Mouse (Mus musculus) gastrocnemius, postnatal 25 days (tissue): ENCODE results near the gene Adamts9. TPM values are rescaled to one million over a fixed set of nuclear protein-coding genes. Genes with fewer than 3 reads are reported as not detected.

Experiments used
- DNase-seq: peaks from one replicate; pipeline ENCODE4 v3.0.0; 2022
- long read RNA-seq, 2 experiments: library from polyadenylated mRNA; stranded (forward); transcript quantifications; one replicate each; pipeline ENCODE4 v2.0.0; 2021
- total RNA-seq, 2 experiments: library from RNA; stranded (reverse); gene quantifications; 1 replicate in 1 of 2; 2 replicates in 1 of 2; pipeline ENCODE4 v1.2.3; 2021

Gene Adamts9
- total RNA-seq: 1 to 10 TPM; 7.8 to 8.3 TPM
- long read RNA-seq, experiment 1, partial matches to known transcripts: 0 of 1 reads
- long read RNA-seq, experiment 1, other reads (novel, unspliced or antisense): 1 of 1 reads
- long read RNA-seq, experiment 2, partial matches to known transcripts: 1 of 1 reads
- long read RNA-seq, experiment 2, other reads (novel, unspliced or antisense): 0 of 1 reads

DNA sequence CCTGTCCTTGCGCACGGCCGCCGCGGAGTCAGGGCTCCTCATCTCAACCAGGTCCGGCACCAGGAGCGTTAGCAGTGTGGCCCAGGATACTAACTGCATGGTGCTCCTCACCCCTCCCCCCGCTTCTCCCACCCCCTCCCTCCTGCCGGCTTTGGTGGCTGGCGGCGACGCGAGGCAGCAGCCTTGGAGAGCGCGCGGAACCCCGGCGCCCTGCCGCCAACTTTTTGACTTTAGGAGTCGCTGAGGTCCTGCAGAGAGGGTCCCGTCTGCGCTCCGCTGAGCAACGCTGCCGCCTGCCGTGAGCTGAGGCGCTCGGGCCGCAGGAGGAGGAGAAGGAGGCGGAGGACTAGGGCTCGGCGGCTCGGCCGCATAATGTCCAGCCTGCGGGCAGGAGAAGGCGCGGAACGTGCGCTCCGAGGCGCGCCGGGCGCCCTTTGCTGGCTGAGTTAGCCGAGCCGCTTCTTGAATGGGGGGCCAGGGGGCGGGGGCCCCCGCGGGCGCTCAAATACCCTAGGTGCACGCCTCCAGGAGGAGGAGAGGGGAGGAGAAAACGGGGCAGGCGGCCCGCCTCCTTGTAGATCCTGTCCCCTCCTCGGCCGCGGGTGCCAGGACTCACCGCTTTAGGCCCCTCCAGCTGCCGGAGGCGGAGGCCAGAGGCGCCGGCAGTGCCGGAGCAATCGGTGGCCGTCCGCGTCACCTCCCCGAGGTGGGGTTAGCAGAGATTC, at the start of gene Adamts9:
Gene Adamts9, minus strand, starts transcription at position 436 of the 725 bp plus-strand sequence.
- peak; percentile 93 for DNase-seq

DNA sequence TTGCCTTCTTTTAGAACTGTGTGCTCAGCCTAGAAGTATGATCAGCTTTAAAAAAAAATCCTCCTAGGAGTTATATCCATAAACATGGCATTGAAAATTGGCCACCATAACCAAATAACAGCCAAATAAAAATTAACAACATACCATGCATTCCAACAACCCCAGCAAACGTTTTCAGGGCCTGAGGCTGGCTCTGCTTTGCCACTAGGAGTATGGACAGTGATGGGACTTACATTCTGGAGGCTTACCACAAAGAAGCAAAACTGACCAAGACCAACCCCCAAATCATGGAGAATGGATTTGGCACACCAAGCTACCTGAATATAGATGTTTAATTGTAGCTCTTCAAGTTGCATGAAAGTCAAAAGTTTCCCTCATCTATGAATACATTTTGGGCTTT, 48.3 kb upstream of the Adamts9 start:
- DNase-seq: no peak

DNA sequence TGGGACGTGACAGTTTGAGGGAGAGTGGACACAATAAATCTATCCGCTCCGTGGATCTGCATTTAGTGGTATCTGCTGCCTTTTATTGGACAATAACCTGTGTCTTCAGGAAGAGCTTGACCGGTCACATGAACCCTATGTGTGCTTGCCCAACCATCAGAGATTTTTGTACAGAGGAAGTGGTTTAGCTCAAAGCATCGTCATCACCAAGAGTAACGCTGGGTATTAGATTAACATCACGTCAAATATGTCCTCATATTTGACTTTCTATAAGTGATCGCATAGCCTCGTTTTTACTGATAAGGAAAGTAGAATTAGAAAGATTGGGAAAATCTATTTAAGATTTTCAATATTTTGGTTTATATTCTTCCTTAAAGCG, 45.3 kb upstream of the Adamts9 start:
- DNase-seq: no peak

DNA sequence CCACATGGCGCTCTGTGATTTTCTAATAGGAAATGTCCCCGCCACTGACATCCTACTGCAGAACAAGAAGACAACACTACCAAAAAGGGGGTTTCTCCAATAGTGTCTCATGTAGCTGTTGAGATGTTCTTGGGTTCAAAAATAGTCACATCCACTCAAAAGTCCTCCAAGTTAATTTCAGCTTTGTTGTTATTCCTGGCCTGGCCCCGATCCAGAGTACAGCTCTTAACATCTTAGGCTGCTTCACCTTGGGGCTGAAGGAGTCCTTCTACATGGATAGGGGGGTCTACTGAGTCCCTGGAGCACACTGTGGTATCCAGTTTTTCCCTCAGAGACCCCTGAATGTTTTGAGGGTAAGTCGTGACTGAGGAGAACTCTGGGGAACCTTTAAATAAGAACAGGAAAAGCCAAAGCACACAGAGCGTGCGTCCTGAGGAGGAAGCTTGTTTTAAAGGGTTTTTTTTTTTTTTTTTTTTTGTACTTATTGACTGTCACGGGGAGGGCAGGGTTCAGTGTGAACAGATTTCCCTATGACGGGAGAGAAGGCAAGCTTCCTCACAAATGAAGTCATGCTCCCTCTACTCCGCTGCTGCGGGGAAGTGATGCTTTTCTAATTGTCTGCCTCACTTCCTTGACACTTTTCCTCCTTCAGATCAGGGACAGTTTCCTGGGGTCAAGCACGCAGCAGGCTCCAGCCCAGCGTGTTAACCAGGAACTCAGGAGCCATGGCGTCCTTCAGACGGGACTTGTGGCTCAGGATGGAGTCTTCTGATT, 44.7 kb upstream of the Adamts9 start:
- DNase-seq: no peak

DNA sequence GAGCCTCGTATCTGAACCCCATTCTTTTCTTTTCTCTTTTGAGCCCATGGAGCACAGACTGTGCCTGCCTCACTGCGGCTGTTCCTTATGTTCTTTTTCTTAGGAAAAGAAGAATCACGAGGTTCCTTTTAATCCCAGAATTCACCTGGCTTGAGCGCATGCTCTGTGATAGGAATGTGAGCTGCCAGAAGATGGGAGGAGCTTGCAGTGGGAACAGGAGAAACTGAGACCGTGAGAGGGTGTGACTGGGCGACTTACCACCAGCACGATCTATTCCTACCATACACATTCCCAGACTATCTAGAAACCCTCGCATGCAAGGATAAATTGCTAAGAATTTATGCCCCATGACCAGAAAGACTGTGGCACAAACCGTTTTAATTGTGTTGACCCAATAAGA, 44.1 kb upstream of the Adamts9 start:
- DNase-seq: no peak

DNA sequence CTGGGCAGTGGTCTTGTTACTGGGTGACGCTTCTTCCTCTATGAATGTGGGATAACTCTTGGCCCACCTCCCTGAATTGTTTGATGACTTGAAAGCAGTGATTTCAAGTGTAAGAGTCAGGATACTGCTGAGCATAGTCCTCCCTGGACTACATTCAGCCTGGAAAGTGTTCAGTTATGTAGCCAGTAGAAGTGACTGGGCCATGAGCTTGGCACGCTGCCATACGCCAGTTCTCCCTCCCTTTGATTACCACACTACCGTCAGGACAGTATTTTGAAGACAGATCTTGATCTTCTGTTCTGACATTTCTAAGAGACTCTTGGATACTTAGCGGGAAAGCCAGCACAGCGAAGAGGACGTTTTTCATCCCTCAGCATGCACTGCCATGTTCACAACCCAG, 40.1 kb upstream of the Adamts9 start:
- no peak for DNase-seq

DNA sequence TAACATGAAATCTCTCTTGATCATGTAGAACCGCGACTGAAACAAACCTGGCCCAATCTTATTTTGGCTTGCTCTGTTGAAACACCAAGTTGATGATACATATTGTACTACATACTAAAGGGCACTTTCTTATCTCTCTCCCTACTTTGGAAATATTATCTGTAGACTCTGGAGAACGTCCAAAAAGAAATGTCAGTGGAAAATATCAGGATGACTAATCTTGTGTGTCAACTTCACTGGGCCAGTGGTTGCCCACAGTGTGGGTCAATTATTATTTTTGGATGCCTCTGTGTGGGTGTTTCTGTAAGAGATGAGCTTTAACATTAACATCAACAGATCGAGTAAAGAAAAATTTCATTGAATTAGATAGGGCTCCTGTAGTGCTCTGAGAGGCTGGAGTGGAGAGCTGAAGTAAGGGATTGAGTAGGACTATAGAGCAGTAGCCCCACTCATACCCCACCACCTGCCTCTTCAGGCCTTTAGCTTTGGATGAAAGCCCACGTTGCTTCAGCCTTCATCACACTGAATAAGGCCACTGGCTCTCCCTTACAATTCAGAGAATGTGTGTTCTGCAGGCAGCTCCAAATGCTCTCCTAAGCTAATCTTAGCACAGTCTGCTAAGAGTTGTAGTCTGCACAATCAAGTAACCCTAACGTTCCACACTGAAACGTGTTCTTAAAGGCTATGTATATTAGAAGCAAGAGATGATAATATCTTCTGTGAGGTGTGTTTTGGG, 38.3 kb upstream of the Adamts9 start:
- DNase-seq: no peak

DNA sequence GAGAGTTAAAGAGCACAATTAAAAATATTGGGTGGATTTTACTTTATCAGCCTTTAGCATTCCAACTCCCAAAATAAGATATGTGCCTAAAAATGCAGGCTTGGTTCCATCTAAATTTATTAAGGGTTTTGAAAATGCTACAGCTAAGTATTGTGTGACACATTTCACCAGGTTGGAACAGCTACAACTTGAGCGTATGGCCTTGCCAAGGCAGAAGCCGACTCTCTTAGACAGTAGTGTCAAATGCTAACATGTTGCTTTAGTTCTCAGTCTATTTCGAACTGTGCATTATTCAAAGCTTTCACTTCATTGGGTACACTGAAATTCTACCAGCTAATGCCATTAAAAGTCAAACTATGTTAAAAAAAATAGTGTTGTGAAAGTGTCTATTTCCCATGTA, 30.0 kb upstream of the Adamts9 start:
- no peak for DNase-seq

DNA sequence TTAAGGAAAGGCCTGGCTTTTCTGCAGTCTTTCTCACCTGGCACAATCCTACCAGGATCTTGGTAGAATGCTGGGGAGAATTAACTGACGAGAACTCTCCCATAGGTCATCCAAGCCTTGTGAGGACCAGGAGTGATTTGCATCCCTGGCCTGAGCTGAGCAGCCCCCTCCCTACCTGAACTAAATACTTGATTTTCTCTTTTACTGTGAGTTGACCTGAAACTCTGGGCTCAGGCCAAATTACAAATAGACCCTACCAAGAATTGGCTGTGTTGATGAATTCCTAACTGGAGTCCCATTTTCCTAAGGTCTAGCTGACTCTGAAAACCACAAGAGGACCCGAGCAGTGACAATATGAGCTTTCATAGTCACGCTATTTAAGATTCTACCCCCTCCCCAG, 25.4 kb upstream of the Adamts9 start:
- no peak for DNase-seq

DNA sequence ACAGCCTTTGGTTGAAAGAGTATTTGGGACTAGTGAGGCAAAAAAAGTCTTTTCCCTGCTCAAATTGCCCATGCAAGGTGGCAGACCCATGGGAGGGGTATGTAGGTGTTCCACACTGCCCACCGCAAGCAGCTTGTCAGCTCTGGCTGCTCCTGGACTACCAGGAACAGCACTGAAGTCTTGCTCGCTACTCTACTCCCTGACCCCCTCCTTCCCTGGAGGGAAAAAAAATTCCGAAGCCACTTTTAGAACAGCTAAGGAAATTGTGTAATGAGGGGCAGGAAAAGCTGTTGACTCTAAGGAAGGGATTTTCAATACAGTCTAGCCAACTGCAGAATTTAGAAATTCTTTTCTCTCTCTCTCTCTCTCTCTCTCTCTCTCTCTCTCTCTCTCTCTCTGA, 24.9 kb upstream of the Adamts9 start:
- DNase-seq: no peak

DNA sequence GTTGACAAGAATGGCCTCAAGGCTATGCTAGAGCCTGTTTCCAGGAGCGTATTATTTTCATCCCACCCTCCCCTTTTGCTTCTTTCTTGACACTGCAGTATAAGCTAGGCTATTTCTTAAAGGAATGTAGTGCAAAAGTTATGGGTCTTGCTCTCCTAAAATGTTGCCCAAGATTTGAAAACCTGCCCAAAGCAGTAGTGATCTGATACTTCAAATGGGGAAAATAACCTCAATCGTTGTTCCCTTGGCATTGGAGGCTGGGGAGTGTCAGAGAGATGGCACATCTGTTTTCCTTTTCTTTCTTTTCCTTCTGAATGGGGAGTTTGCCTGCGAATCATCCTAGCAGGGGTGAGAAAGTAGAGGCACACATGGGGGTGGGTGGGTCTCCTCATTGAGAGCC, 19.7 kb upstream of the Adamts9 start:
- no peak for DNase-seq

DNA sequence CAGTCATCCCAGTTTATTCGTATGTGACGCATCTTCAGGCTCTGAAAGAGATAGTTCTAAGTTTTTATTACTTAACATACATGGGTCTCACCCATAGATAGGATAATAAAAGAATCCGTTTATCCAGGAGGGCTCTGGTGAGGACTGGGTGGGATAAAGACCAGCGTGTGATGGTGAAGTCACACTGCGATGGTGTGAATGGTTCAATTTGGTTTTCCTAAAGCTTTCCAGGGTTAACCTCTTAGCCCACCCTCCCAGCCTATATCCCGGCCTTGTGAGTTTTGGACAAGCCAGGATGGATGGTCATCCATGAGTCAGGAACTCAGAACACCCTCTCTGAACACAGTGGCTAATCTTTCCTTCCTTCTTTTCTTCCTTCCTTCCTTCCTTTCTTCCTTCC, 17.7 kb upstream of the Adamts9 start:
- no peak for DNase-seq

DNA sequence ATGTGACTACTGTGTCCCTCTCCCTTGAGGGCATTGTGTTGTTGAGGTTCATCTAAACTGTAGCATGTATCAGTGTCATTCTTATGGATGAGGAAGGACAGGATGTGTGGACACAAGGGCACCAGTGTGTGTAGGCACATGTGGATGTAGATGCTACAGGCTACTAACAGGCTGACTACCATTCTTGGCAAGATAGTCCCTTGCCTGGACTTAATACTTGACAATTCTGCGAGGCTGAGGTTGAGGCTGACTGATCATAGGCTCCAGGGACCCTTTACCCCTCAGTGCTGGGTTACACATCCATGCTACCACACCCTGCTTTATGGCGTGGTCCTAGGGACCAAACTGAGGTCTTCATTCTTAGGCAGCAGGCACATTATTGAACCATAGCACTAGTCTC, 16.1 kb upstream of the Adamts9 start:
- DNase-seq: no peak

DNA sequence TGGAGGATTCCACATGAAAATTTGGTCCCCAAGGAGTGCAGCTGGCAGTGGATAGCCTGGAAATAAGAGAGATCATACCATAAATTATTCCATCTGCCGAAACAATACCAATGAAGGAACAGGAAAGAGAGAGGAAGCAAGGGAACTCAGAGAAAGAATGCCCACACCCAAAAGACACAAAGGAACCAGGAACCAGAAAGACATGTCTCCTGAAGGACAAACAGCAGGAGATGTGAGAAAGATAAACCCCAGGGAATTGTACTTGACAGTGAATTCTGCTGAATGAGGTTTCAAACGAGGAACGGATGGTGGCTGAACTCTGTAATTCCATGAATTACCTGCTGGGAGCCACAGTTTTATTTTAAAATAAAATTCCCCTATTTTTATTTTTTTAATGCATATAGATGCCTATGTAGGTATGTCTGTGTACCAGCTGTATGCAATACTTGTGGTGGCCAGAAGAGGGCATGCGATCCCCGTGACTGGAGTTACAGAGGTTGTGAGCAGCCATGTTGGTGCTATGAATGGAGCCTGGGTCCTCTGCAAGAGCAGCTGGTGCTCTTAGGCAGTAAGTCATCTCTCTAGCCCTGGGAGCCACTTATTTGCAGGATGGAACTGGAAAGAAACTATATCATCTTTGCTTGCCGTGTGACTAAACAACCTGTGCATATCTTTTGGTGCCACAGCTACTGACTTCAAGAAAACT, 4.2 kb upstream of the Adamts9 start:
- DNase-seq: no peak

DNA sequence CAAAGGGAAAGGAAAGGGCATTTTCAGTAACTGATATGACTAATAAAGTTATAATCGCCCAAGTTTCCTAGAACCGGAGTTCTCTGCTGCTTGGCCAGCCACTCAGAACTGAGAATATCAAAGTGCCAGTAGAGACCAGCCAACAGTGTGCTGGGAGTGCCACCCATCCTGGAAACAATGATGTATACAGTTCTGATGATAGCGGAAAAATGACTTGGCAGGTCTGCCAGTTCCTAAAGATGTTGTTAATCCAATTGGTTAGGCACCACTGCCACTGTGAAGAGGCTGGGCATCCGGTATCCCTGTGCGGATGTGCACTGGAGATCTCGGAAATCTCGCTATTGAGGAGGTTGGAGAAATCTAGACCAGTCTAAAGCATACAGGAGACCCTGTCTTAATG, 1.4 kb upstream of the Adamts9 start:
- no peak for DNase-seq

DNA sequence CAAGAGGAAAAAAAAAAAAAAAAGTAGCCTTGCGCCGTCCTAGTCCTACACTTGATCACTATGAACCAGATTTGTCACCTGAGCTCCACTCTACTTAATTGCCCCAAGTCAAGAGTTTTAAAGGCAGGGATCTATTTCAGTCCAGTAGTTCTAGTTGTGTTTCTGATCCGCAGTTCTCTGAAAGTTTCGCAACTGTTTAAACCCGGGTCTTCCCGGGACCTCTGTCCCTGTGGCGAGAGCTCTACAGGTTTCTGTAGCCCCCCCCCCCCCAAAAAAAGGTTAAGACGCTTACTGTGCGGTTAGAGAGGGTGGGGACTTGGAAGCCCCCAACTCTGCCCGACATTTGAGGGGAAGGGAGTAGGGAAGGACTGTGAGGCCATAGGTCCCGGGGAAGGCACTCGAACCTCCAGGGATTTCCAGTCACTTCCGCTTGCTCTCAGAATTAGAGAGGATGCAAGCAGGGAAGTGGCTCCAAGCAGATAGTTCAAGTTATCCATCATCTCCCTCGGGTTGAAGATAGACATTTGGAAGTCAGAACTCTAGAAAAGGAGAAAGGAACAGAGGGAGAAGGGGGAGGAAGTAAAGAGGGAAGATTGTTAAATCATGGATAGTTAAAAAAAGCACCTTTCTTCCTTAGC, 875 bp upstream of the Adamts9 start:
- DNase-seq: no peak

DNA sequence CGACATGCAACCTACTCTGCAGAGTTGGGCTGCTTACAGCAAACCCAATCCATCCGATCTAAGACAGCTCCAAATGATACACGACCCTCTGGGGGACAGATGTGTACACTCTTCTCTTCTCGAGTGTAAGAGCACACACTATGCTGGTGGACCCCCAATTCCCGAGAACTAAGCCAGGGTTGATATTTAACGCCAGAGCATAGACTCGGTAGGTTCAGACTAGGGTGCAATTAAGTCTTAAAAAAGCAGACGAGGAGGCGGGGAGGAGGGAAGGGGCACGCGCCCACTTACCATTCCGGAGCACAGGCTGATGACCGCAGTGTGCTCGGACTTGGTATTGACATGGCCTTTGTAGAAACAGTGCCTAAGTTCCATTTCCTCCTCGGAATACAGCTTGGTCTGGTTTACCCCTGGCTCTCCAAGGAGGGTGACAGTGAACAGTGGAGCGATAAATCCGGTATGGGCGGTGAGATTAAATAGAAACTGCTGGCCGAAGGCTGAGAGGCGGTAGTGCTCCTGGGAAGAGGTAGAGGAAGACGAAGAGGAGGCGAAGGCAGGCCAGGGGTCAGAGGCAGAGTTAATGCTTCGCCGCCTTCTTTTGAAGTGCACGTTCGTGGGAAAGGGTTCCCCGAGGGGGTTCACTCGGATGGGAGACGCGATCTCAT, 1.4 kb downstream of the Adamts9 start:
- DNase-seq: peak; percentile 21

DNA sequence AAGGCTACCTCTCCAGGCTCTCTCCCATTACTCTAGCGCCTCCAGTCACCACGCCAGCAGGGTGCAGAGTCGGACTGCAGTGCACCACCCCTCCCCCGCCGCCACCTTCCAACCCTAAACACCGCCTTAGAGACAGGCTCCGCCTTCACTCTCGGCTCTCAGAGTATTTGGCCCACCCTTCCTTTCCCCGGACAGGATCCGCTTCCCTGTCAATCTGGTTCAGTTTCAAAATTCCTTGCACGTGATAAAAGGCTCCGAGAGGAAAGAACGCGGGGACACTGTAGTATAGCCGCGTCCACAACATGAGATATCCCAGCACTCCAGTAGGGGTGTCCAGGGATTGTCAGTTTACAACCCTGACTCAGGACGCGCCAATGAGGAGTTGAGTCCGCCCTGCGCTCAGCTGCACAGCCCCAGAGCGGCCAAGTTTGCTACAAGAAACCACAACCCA, 2.0 kb downstream of the Adamts9 start:
- DNase-seq: peak; percentile 91

DNA sequence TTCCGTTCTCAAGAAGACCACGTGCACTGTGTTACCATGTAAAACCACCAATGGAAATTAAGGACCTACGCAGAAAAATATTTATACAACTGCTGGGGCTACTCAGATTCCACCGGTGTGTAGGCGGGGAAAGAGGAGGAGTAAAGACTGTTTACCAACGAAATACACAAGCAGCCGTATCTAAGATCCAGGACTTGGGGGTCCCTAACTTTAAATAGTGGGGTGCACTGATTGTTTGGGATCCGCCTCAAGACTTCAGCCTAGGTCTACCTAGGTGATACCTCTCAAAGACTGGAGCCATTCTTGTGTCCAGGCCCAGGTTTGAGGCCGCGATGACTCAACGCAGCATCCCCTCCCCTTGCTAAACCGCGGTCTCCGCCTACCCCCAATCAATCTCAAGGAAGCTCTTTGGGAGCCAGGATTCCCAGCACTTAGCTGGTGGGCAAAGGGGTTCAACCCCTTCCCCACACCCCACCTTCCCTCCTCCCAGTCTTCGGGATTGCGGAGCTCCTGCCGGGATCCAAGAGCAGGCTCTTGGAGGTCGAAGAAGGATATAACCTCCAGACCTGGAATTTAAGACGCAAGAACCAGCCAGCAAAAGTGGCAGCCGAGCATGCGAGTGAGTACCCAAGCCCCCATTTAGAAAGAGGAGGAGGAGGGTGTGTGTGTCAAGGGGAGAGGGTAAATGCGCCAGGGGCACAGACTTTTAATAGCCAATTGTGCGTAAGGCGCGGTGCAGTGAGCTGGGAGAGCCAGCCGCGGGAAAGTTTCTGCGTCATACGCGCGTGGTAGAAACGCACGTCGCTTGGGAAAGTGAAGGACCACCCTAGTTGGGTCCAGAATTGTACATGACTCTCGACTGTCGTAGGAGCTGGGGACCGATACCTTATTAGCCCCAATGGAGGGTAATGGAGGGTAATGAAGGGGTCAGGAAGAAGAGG, 2.8 kb downstream of the Adamts9 start:
- DNase-seq: peak; percentile 27

DNA sequence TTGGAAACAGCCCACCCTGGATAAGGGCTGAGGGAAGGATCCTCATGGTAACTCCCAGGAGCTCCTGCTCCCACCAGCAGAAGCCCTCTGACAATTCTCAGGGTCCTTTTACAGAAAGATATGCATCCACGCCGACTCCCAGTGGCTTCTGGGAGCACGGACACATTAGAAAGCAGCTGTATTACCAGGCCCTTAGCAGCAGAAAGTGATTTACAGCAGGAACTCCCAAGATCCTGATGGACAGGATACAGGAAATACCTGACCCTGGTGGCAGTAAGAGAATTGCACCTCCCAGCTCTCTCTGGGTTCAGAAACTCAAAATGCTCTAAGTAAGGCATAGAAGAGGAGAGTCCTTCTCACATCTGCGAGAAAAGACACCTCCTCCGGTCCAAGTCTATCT, 15.0 kb downstream of the Adamts9 start:
- DNase-seq: no peak
